Mouse (Mus musculus): ENCODE data around the gene Six2.

Gene Six2

DNA sequence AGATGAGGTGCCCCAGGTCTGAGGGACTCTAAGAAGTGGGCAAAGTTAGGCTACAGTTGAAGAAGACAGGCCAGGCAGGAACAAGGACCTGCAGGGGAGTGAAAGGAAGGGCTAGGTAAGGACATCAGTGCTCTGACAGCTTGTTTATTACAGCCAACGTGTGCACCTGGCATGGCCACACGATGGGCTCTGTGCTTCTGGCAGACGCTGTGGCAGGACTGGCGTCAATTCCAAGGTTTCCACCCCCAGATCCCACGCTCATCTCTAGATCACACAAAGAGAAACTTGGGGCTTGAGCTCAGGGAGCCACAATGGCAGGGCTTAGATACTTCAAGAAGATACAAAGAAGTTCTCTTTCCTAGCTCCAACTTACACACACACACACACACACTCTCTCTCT, 26.6 kb downstream of the Six2 start:
- peak; percentile 68 to 74 for DNase-seq

GRCm38 (mm10) chr17:85660016-85660415, 28.1 kb downstream of the Six2 start:
- DNase-seq = peak; percentile 42 to 64

DNA sequence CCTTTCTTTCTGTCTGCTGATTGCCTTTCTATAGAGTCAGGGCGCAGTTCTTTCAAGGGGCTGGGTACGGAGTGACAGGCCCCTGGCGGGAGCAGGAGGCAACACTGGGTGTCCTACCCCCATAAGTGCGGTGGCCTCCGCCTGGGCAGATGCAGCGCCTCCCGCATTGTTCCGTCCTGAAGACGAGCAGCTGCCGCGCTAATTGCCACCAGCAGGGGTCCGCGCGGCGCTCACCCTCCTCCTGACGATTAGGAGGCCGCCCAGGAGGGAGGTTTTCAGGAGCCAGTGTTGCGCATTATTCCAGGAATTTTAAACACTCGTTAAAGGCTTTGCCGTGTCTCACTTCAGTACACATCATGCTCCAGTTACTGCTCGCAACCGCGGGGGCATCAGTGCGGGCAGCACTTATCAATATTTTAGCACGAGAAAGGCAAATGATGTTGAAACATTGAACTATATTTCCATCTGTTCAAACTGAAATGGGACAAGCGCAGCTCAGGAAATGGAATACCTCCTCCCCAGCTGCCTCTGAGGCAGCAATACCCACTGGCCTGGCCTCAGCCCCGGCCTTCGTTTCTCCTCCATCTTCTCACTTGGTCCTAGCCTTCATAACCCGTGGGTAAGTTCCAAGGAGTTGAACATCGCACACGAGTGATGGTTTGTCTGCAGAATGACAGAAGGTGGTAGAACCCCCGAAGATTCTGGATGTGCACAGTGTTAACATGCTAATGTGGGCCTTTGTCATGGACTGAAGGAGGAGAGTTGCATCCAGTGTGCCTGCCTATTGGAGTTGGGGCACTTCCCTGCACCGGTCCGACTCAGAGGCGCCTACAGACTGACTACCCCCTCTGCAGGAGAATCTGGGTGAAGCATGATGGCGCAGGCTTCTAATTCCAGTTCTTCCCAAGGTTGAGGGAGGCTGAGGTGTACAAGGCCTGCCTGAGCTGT, 42.1 kb downstream of the Six2 start:
- DNase-seq = peak; percentile 54 to 60

DNA sequence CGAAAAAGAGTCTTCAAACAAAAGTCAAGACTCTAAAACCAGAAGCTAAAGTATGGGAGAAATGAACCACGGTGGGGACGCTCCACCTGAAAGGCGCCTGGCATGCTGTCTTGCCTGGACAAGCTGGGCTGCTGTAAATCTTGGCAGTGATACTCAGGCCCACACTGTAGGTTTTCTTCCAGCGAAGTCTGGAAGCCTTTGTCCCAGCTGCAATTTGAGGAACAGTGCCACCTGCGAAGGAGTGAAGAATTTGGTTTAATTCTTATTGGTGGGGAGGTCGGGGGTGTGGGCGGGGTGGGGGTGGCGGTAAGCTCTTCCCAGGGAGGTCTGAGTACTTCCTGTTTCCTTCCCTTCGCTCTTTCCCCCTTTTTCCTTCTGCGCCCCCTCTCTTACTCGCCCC, 42.8 kb downstream of the Six2 start:
- DNase-seq = no peak

DNA sequence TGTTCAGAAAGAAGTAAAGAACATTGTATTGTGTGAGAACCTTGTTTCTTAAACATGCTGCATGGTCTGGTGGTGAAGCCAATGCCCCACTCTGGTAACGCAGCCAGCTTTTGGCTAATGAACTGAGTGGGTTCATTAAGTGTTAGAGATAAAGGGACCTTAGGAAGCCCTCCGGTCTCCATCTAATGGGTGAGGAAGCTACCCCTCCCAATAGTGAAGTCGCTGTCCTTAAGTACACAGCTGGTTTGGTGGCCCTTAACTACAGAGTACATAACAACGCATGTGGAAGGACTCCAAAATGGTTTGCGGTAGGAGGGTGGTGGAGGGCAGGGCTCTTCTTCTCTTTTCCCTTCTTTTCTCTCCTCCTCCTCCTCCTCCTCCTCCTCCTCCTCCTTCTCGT, 50.2 kb downstream of the Six2 start:
- DNase-seq = no peak

All from cerebellum, postnatal 14 days (tissue).